Mouse (Mus musculus): ENCODE measurements around the gene Hrasls5.

The Hrasls5 gene

GRCm38 (mm10) chr19:7606801-7607689, 5.3 kb upstream of the Hrasls5 start, which contains the start of gene Lgals12:
Gene Lgals12, minus strand, starts transcription at chr19:7607193.
- peak; percentile 21 for DNase-seq (ENCODE audit: extremely low spot score, low spot score)

- peak; percentile 8 for DNase-seq (ENCODE audit: extremely low spot score, low spot score)
Measured at GRCm38 (mm10) chr19:7607690-7608201, 4.6 kb upstream of the Hrasls5 start.

GRCm38 (mm10) chr19:7613151-7613550, 810 bp downstream of the Hrasls5 start:
- no peak for DNase-seq (ENCODE audit: extremely low spot score, low spot score)

GRCm38 (mm10) chr19:7616231-7616930, 4.0 kb downstream of the Hrasls5 start:
- no peak for DNase-seq (ENCODE audit: extremely low spot score, low spot score)

GRCm38 (mm10) chr19:7617085-7617484, 4.7 kb downstream of the Hrasls5 start:
- no peak for DNase-seq (ENCODE audit: extremely low spot score, low spot score)

- DNase-seq (ENCODE audit: extremely low spot score, low spot score) = peak; percentile 65
Measured at GRCm38 (mm10) chr19:7617696-7618095, 5.4 kb downstream of the Hrasls5 start.

GRCm38 (mm10) chr19:7633021-7633420, 20.7 kb downstream of the Hrasls5 start:
- DNase-seq (ENCODE audit: extremely low spot score, low spot score) = no peak

- DNase-seq (ENCODE audit: extremely low spot score, low spot score) = no peak
Measured at GRCm38 (mm10) chr19:7633786-7634185, 21.4 kb downstream of the Hrasls5 start.

GRCm38 (mm10) chr19:7648913-7649666, 36.7 kb downstream of the Hrasls5 start:
- DNase-seq (ENCODE audit: extremely low spot score, low spot score) = no peak

- no peak for DNase-seq (ENCODE audit: extremely low spot score, low spot score)
Measured at GRCm38 (mm10) chr19:7672033-7672432, 59.7 kb downstream of the Hrasls5 start.

GRCm38 (mm10) chr19:7687988-7688387, 75.6 kb downstream of the Hrasls5 start:
- no peak for DNase-seq (ENCODE audit: extremely low spot score, low spot score)

Data from neural tube, embryonic 10.5 days (tissue).